Mouse (Mus musculus): ENCODE data around the gene Fras1. TPM values are rescaled to one million over a fixed set of nuclear protein-coding genes. Genes with fewer than 3 reads are reported as not detected.

Fras1 gene
- polyA plus RNA-seq, 1 experiment from 2014 or later, result 13.8 TPM

DNA sequence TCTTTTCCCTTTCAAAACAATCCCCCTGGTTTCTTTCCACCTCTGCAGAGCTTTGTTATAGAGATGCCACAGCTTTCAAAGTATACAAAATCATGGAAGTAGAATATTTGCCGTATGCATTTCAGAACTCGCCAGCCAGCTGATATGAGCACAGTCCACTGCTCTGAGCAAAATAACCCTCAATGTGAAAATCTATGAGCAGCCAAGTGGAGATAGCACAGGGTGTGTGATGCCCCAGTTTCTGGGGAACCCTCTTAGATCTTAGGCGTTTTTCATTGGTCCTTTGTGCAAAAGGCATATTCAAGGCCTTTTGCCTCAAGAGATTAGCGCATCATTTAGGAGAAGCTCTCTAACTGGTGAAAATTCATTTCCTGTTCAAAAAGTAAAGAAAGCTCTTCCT, 170.4 kb downstream of the Fras1 start:
- DNase-seq (ENCODE audit: low spot score) (no peak), ATAC-seq (replicated peaks; ENCODE audit: low FRiP score) (no peak)
- Histone ChIP-seq H3K9ac (ENCODE audit: low read depth, low read length) (no peak overlapping the region), H3K4me2 (no peak overlapping the region), H3K27me3 (replicated peaks; ENCODE audit: control insufficient read depth, insufficient read depth, low read length) (no peaks in the 10 kb centered on the region), H3K36me3 (ENCODE audit: control insufficient read depth, insufficient read depth, low read length) (no peaks in the 10 kb centered on the region), H3K4me1 (replicated peaks; ENCODE audit: control insufficient read depth, insufficient read depth, low read length) (no peaks in the 10 kb centered on the region), H3K4me3 (ENCODE audit: low read depth, low read length) (no peak overlapping the region), H3K27ac (ENCODE audit: low read depth, low read length) (no peak overlapping the region), H3K9me3 (ENCODE audit: control insufficient read depth, low read length) (no peaks in the 10 kb centered on the region)
- WGBS, result 81% methylated on average over 4 of the region's 4 CpGs

DNA sequence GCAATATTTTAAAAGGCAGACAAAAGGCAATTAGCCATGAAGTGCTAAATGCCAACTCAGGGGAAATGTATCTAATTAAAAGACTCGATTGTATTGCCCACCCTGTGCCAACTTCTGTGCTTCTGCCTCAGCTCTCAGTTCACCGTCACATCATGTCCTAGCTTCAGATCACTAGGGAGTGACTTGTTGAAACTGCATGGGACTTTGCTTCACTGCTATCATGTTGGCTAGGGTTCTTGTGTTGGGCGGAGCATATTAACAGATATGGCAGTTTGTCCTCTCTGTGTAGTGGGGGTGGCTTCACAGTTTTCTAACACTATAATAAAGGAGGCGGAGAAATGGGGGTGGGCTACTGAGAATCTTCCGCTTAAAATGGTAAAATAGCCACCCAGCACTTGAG, 172.2 kb downstream of the Fras1 start:
- ATAC-seq (replicated peaks; ENCODE audit: low FRiP score) (no peak), DNase-seq (ENCODE audit: low spot score) (no peak)
- no peak overlapping the region for H3K4me2 ChIP-seq
- no peaks in the 10 kb centered on the region for H3K27me3 ChIP-seq (replicated peaks; ENCODE audit: control insufficient read depth, insufficient read depth, low read length)
- no peaks in the 10 kb centered on the region for H3K9me3 ChIP-seq (ENCODE audit: control insufficient read depth, low read length)
- no peak overlapping the region for H3K4me3 ChIP-seq (ENCODE audit: low read depth, low read length)
- no peak overlapping the region for H3K27ac ChIP-seq (ENCODE audit: low read depth, low read length)
- no peaks in the 10 kb centered on the region for H3K4me1 ChIP-seq (replicated peaks; ENCODE audit: control insufficient read depth, insufficient read depth, low read length)
- WGBS, result 86% methylated on average over 5 of the region's 5 CpGs
- H3K36me3 ChIP-seq (ENCODE audit: control insufficient read depth, insufficient read depth, low read length), result no peaks in the 10 kb centered on the region
- no peak overlapping the region for H3K9ac ChIP-seq (ENCODE audit: low read depth, low read length)

DNA sequence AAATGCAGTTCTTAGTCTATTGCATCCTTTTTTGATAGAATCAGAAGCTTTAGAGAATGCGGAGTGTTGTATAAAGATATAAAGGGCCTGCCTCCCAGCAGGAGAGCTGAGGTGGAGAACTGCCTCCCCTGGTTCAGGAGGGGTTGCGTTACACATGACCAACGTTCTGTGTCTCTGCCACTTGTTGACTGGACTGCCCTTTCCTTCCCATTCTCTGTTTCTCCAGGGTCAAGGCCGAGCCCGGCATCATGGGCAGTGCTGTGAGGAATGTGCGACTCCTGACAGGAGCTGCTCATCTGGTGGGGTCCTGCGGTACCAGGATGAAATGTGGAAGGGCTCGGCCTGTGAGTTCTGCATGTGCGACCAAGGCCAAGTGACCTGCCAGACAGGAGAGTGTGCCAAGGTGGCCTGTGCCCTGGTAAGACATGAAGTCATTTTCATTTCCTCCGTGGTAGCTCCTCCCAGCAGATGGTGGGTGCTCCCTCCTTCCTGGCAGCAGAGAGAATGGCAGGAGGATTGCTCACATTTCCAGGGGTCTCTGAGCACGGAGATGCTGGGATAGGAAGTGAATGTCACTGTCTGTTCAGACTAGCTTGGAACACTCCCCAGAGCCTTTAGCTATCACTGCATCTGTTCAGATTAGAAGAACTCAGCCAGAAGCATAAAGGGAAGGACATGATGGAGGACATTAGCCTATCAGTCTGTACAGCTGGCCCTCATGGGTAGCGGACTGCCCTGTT, 181.4 kb downstream of the Fras1 start:
- H3K27ac ChIP-seq (ENCODE audit: low read depth, low read length), result no peak overlapping the region
- ATAC-seq (replicated peaks; ENCODE audit: low FRiP score) (no peak), DNase-seq (ENCODE audit: low spot score) (no peak)
- 85% methylated on average over 12 of the region's 12 CpGs for WGBS
- no peak overlapping the region for H3K4me3 ChIP-seq (ENCODE audit: low read depth, low read length)
- no peaks in the 10 kb centered on the region for H3K4me1 ChIP-seq (replicated peaks; ENCODE audit: control insufficient read depth, insufficient read depth, low read length)
- no peaks in the 10 kb centered on the region for H3K27me3 ChIP-seq (replicated peaks; ENCODE audit: control insufficient read depth, insufficient read depth, low read length)
- no peaks in the 10 kb centered on the region for H3K36me3 ChIP-seq (ENCODE audit: control insufficient read depth, insufficient read depth, low read length)
- H3K9ac ChIP-seq (ENCODE audit: low read depth, low read length), result no peak overlapping the region
- no peak overlapping the region for H3K4me2 ChIP-seq
- H3K9me3 ChIP-seq (ENCODE audit: control insufficient read depth, low read length), result no peaks in the 10 kb centered on the region

DNA sequence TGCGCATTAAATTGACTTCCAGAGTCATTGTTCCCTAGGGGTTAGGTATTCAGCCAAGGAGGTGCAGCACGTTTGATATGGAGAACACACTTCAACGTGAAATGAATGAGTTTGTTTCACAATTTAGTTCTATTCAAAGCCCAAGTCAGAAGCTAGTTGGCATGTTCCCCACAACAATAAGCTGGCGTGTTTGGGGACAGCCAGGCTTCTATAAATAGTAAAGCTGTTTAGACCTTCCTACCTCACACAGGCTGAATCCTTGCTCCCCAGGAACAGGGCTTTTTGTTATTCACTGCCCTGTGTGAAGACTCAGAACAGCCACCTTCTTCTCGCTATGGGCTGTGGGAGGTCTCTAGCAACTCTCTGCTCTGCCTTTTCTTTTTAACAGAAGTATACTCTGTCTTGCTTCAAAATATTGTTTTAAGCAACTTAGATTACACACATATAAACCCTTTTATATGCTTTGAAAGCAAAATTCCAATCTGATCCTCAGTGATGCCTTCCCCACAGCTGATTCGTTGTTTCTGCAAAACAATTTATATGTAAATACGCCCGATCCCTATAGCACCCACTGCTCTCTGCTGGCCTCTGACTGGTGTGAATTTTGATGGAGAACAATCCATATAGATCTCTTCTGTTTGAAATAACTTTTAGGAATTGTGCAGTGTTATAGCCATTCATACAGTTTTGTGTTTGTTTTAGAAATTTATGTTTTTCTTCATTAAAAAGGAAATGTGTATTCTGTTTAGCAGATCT, 184.5 kb downstream of the Fras1 start:
- 53% methylated on average over 8 of the region's 8 CpGs for WGBS
- ATAC-seq (replicated peaks; ENCODE audit: low FRiP score) (no peak), DNase-seq (ENCODE audit: low spot score) (no peak)
- H3K36me3 ChIP-seq (ENCODE audit: control insufficient read depth, insufficient read depth, low read length), result no peaks in the 10 kb centered on the region
- H3K4me2 ChIP-seq, result no peak overlapping the region
- H3K27me3 ChIP-seq (replicated peaks; ENCODE audit: control insufficient read depth, insufficient read depth, low read length), result no peaks in the 10 kb centered on the region
- no peak overlapping the region for H3K27ac ChIP-seq (ENCODE audit: low read depth, low read length)
- H3K4me1 ChIP-seq (replicated peaks; ENCODE audit: control insufficient read depth, insufficient read depth, low read length), result no peaks in the 10 kb centered on the region
- H3K9me3 ChIP-seq (ENCODE audit: control insufficient read depth, low read length), result no peaks in the 10 kb centered on the region
- H3K4me3 ChIP-seq (ENCODE audit: low read depth, low read length), result no peak overlapping the region
- H3K9ac ChIP-seq (ENCODE audit: low read depth, low read length), result no peak overlapping the region

DNA sequence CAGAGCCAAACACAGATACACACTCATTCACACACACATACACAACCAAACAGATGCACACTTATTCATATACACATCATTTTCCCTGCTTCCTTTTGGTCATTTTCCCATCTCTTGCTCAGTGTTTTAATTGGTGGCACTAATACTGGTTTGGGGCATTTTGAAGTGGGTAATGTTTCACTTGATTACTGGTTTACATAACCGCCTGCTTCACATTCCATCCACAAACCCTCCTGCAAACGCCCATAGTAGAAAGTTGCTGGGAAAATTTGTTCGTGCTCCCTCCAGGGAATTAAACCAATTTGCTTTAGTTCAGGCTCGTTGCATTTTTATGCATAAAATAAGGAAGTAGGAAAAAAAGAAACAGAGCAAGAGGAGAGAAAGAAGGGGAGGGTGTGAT, 200.8 kb downstream of the Fras1 start:
- 74% methylated on average over 4 of the region's 4 CpGs for WGBS
- H3K27me3 ChIP-seq (replicated peaks; ENCODE audit: control insufficient read depth, insufficient read depth, low read length), result no peaks in the 10 kb centered on the region
- DNase-seq (ENCODE audit: low spot score), result no peak
- H3K4me2 ChIP-seq, result no peak overlapping the region
- H3K27ac ChIP-seq (ENCODE audit: low read depth, low read length), result no peak overlapping the region
- H3K9me3 ChIP-seq (ENCODE audit: control insufficient read depth, low read length), result no peaks in the 10 kb centered on the region
- H3K36me3 ChIP-seq (ENCODE audit: control insufficient read depth, insufficient read depth, low read length), result no peaks in the 10 kb centered on the region
- no peak overlapping the region for H3K9ac ChIP-seq (ENCODE audit: low read depth, low read length)
- H3K4me3 ChIP-seq (ENCODE audit: low read depth, low read length), result no peak overlapping the region
- H3K4me1 ChIP-seq (replicated peaks; ENCODE audit: control insufficient read depth, insufficient read depth, low read length), result no peaks in the 10 kb centered on the region
- no peak for ATAC-seq (replicated peaks; ENCODE audit: low FRiP score)

DNA sequence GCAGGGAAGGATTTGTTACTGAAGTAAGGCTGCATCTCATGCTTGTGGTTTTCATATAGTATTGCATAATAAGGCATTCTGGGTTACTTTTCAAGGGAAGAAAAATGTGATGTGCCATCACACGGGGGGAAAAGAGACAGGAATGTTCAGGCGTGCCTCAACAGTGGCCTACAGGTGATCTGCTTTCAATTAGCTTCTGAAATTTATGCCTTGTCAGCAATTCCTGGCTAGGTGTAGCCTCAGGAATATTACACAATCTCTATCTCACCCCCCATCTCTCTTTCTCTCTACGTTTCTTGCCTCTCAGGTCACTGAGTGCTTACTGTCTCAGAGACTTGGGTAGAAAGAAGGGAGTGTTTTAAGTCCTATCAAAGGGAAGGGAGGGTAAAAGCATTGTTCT, 204.9 kb downstream of the Fras1 start:
- no peaks in the 10 kb centered on the region for H3K4me1 ChIP-seq (replicated peaks; ENCODE audit: control insufficient read depth, insufficient read depth, low read length)
- H3K4me3 ChIP-seq (ENCODE audit: low read depth, low read length), result no peak overlapping the region
- ATAC-seq (replicated peaks; ENCODE audit: low FRiP score) (no peak), DNase-seq (ENCODE audit: low spot score) (no peak)
- no peak overlapping the region for H3K27ac ChIP-seq (ENCODE audit: low read depth, low read length)
- H3K27me3 ChIP-seq (replicated peaks; ENCODE audit: control insufficient read depth, insufficient read depth, low read length), result no peaks in the 10 kb centered on the region
- H3K9ac ChIP-seq (ENCODE audit: low read depth, low read length), result no peak overlapping the region
- no peaks in the 10 kb centered on the region for H3K36me3 ChIP-seq (ENCODE audit: control insufficient read depth, insufficient read depth, low read length)
- H3K4me2 ChIP-seq, result no peak overlapping the region
- H3K9me3 ChIP-seq (ENCODE audit: control insufficient read depth, low read length), result no peaks in the 10 kb centered on the region
- WGBS, result 70% methylated on average over 3 of the region's 3 CpGs

DNA sequence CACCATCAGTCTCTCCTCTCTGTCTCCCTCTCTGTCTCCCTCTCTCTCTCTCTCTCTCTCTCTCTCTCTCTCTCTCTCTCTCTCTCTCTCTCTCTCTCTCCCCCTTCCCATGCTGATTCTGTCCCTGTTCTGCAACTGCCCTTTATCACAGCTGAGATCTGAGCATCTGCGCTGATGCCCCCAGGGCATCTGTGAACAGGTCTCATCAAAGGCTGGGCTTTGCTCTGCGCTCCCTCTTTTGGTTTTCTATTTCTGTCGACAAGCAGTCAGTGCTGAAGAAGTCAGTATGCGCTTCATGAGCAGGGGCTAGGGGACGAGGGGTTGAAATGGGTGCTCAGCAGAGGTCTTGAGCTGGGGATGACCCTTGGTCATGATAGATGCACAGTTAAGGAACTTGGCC, 206.2 kb downstream of the Fras1 start:
- WGBS, result 84% methylated on average over 5 of the region's 5 CpGs
- H3K36me3 ChIP-seq (ENCODE audit: control insufficient read depth, insufficient read depth, low read length), result no peaks in the 10 kb centered on the region
- no peak for DNase-seq (ENCODE audit: low spot score)
- no peak overlapping the region for H3K4me3 ChIP-seq (ENCODE audit: low read depth, low read length)
- ATAC-seq (replicated peaks; ENCODE audit: low FRiP score), result no peak
- no peak overlapping the region for H3K4me2 ChIP-seq
- H3K4me1 ChIP-seq (replicated peaks; ENCODE audit: control insufficient read depth, insufficient read depth, low read length), result no peaks in the 10 kb centered on the region
- no peak overlapping the region for H3K9ac ChIP-seq (ENCODE audit: low read depth, low read length)
- no peak overlapping the region for H3K27ac ChIP-seq (ENCODE audit: low read depth, low read length)
- no peaks in the 10 kb centered on the region for H3K9me3 ChIP-seq (ENCODE audit: control insufficient read depth, low read length)
- no peaks in the 10 kb centered on the region for H3K27me3 ChIP-seq (replicated peaks; ENCODE audit: control insufficient read depth, insufficient read depth, low read length)

DNA sequence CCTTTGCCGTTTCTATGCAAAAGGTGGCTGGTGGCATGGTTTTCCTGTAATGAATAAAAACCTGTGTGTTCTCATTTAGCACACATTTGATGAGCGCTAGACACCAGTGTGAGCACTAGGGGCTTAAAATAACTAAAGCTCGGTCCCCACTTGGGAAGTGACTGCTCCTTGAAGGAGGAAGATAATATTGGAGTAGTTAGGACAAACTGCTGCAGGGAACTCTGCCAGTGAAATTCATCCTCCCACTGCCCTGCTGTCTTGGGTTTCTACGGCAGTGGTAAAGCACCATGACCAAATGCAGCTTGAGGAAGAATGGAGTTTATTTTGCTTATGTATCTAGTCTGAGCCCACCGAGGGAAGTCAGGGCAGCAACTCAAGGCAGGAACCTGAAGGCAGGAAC, 211.0 kb downstream of the Fras1 start:
- no peaks in the 10 kb centered on the region for H3K9me3 ChIP-seq (ENCODE audit: control insufficient read depth, low read length)
- no peak overlapping the region for H3K4me2 ChIP-seq
- H3K4me3 ChIP-seq (ENCODE audit: low read depth, low read length), result no peak overlapping the region
- no peak for ATAC-seq (replicated peaks; ENCODE audit: low FRiP score)
- H3K36me3 ChIP-seq (ENCODE audit: control insufficient read depth, insufficient read depth, low read length), result no peaks in the 10 kb centered on the region
- H3K4me1 ChIP-seq (replicated peaks; ENCODE audit: control insufficient read depth, insufficient read depth, low read length), result no peaks in the 10 kb centered on the region
- H3K9ac ChIP-seq (ENCODE audit: low read depth, low read length), result no peak overlapping the region
- no peaks in the 10 kb centered on the region for H3K27me3 ChIP-seq (replicated peaks; ENCODE audit: control insufficient read depth, insufficient read depth, low read length)
- WGBS, result 82% methylated on average over 5 of the region's 5 CpGs
- no peak overlapping the region for H3K27ac ChIP-seq (ENCODE audit: low read depth, low read length)
- no peak for DNase-seq (ENCODE audit: low spot score)

DNA sequence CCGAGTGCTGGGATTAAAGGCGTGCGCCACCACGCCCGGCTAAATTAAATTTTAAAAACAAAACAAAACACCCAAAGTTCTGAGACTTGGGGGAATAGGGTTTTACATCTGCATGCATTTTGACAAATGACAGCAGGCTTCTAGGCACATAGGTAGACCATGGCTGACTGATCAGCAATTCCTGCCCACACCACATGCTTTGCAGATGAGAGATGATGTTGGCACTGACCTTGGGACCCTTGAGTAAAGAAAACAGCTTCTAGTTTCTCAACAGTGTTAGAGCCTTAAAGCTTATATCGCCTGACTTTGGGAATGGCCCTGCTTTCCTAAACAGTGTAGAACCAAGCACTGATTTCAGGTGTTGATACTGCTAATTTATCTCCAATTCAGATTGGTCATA, 216.9 kb downstream of the Fras1 start:
- Histone ChIP-seq H3K27ac (ENCODE audit: low read depth, low read length) (no peak overlapping the region), H3K4me2 (no peak overlapping the region), H3K4me1 (replicated peaks; ENCODE audit: control insufficient read depth, insufficient read depth, low read length) (no peaks in the 10 kb centered on the region), H3K9me3 (ENCODE audit: control insufficient read depth, low read length) (no peaks in the 10 kb centered on the region), H3K9ac (ENCODE audit: low read depth, low read length) (no peak overlapping the region), H3K27me3 (replicated peaks; ENCODE audit: control insufficient read depth, insufficient read depth, low read length) (no peaks in the 10 kb centered on the region), H3K4me3 (ENCODE audit: low read depth, low read length) (no peak overlapping the region), H3K36me3 (ENCODE audit: control insufficient read depth, insufficient read depth, low read length) (no peaks in the 10 kb centered on the region)
- 90% methylated on average over 6 of the region's 6 CpGs for WGBS
- no peak for DNase-seq (ENCODE audit: low spot score)
- no peak for ATAC-seq (replicated peaks; ENCODE audit: low FRiP score)
